Mouse (Mus musculus) midbrain, postnatal 0 days (tissue): Measurements from ENCODE around the gene Mindy4. TPM values are rescaled to one million over a fixed set of nuclear protein-coding genes. Genes with fewer than 3 reads are reported as not detected.
"Not testable (repeated sequence)": the region's sequence is repeated elsewhere in the genome, so short reads cannot be mapped to it uniquely, and the experiment has no call there.

Experiments used
- ATAC-seq: fragments of 200-750 bp; cut with Nextera tagmentation; 2 replicates; pipeline ENCODE4 v1.8.0; 2017; ENCODE audit warnings: moderate number of reproducible peaks, mild to moderate bottlenecking, moderate TSS enrichment, moderate library complexity; ENCODE audit not compliant: low FRiP score
- DNase-seq: peaks from one replicate; pipeline ENCODE4 v3.0.0-alpha.2; 2015; ENCODE audit warnings: low spot score
- H3K27ac ChIP-seq: fragments of 300-500 bp; sonication (generic); 2 replicates; pipeline ENCODE4 v1.5.1; 2014; ENCODE audit warnings: low read depth, mild to moderate bottlenecking, low read length, mixed read lengths
- H3K27me3 ChIP-seq: fragments of 300-500 bp; sonication (generic); 2 replicates; pipeline ENCODE4 v1.6.1; 2014; ENCODE audit warnings: low read length, control low read depth, mixed read lengths; ENCODE audit not compliant: insufficient read depth
- H3K36me3 ChIP-seq: fragments of 300-500 bp; sonication (generic); 2 replicates; pipeline ENCODE4 v1.6.1; 2014; ENCODE audit warnings: low read length, control low read depth, mixed read lengths; ENCODE audit not compliant: insufficient read depth
- H3K4me1 ChIP-seq: fragments of 300-500 bp; sonication (generic); 2 replicates; pipeline ENCODE4 v1.6.1; 2014; ENCODE audit warnings: mild to moderate bottlenecking, control low read depth, antibody characterized with exemption, low read length, mixed read lengths; ENCODE audit not compliant: insufficient read depth
- H3K4me2 ChIP-seq: fragments of 300-500 bp; sonication (generic); 2 replicates; pipeline ENCODE4 v1.6.1; 2014; ENCODE audit warnings: low read depth, mild to moderate bottlenecking, low read length, mixed read lengths; ENCODE audit not compliant: poor library complexity, severe bottlenecking
- H3K4me3 ChIP-seq: fragments of 300-500 bp; sonication (generic); 2 replicates; pipeline ENCODE4 v1.5.1; 2014; ENCODE audit warnings: low read depth, mild to moderate bottlenecking, low read length, moderate library complexity
- H3K9ac ChIP-seq: fragments of 300-500 bp; sonication (generic); replicated peaks from 2 replicates; pipeline ENCODE4 v1.6.1; 2014; ENCODE audit warnings: mild to moderate bottlenecking, low read length, moderate library complexity, mixed read lengths; ENCODE audit not compliant: poor library complexity, severe bottlenecking
- H3K9me3 ChIP-seq: fragments of 300-500 bp; sonication (generic); 2 replicates; pipeline ENCODE4 v1.6.1; 2016; ENCODE audit warnings: low read length, control low read depth
- CTCF ChIP-seq: IDR thresholded peaks from 2 replicates; pipeline ENCODE4 v1.5.1; 2016; ENCODE audit warnings: antibody characterized with exemption, mild to moderate bottlenecking
- WGBS: fragments of 180-500 bp; shearing (Covaris S2); extraction: QIAGEN DNeasy Blood & Tissue Kit; methylation state at CpG from one replicate; pipeline ENCODE4 v1.1.7; 2014; 5-methylcytosine and 5-hydroxymethylcytosine counted together
- polyA plus RNA-seq: library from polyadenylated mRNA; unstranded; fragments of >200 nt; fragmentation: Nextera tagmentation; extraction: Ambion mirVana; gene quantifications from 2 replicates; pipeline ENCODE4 v1.2.1, GENCODE M21; 2015
- total RNA-seq: library from RNA; depleted of rRNA; stranded (reverse); fragments of >200 nt; gene quantifications from 2 replicates; pipeline ENCODE4 v1.2.3, GENCODE M21; 2014

The Mindy4 gene
- total and polyA plus RNA-seq, 2 experiments from 2014 or later, result 8.8 to 10.0 TPM

DNA sequence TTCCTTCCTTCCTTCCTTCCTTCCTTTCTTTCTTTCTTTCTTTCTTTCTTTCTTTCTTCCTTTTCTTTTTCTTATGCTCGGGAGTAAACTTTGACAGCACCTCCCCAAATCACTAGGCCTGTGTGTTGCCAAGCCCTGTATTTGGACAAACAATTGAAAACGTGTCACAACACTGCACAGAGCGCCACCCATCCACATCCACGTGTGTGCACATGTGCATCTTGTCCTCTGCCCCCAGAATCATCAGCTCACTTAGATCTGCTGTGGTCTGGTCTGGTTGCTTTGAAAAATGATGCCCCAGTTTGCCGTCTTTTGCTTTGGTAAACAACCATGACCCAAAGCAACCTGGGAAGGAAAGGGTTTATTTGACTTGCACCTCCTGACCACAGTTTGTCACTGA lies 27.3 kb upstream of the Mindy4 start:
- no peak for TF ChIP-seq CTCF
- H3K4me2 ChIP-seq, result no peak overlapping the region
- no peaks in the 10 kb centered on the region for H3K4me1 ChIP-seq
- no peaks in the 10 kb centered on the region for H3K27me3 ChIP-seq
- no peak overlapping the region for H3K9ac ChIP-seq
- no peak for DNase-seq
- WGBS, result 65% methylated on average over 5 of the region's 5 CpGs
- H3K36me3 ChIP-seq, result no peaks in the 10 kb centered on the region
- H3K4me3 ChIP-seq, result no peak overlapping the region
- no peak for ATAC-seq
- H3K27ac ChIP-seq, result no peak overlapping the region
- H3K9me3 ChIP-seq, result no peaks in the 10 kb centered on the region

- H3K4me3 ChIP-seq, result no peak overlapping the region
- H3K9me3 ChIP-seq, result no peaks in the 10 kb centered on the region
- H3K27ac ChIP-seq, result no peak overlapping the region
- H3K4me2 ChIP-seq, result no peak overlapping the region
- H3K27me3 ChIP-seq, result no peaks in the 10 kb centered on the region
- 43% methylated on average over 12 of the region's 12 CpGs for WGBS
- no peaks in the 10 kb centered on the region for H3K4me1 ChIP-seq
- TF ChIP-seq CTCF, result peak; percentile 62
- peak; percentile 32 for DNase-seq
- no peak overlapping the region for H3K9ac ChIP-seq
- no peaks in the 10 kb centered on the region for H3K36me3 ChIP-seq
- no peak for ATAC-seq
Measured at GRCm38 (mm10) chr6:55177060-55177732, 26.0 kb upstream of the Mindy4 start.

DNA sequence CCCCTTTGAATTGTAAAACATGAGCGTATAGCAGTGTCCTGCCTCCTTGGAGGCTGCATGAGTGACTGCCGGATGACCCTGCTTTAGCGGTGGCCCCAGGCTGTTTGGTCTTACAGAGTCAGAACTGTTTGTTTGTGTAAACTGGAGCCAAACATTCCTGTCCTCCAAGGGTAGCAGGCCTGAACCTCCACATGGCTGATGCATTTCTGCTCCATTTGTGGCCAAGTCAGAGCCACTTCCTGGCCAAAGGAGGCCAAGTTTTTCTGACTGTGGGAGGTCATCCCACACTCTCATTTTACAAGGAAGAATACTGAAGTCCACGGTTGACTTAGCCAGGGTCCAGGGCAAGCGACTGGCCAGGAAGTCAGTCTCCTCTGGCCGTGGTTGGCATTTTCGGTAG lies 23.6 kb upstream of the Mindy4 start:
- Histone ChIP-seq H3K4me2 (no peak overlapping the region), H3K4me1 (no peaks in the 10 kb centered on the region), H3K9ac (no peak overlapping the region), H3K4me3 (no peak overlapping the region), H3K27ac (no peak overlapping the region), H3K9me3 (no peaks in the 10 kb centered on the region), H3K27me3 (no peaks in the 10 kb centered on the region), H3K36me3 (no peaks in the 10 kb centered on the region)
- 86% methylated on average over 7 of the region's 7 CpGs for WGBS
- ATAC-seq (no peak), DNase-seq (no peak)
- TF ChIP-seq CTCF, result no peak

- WGBS, result 94% methylated on average over 1 of the region's 1 CpGs
- ATAC-seq, result no peak
- Histone ChIP-seq H3K9me3 (no peaks in the 10 kb centered on the region), H3K27ac (no peak overlapping the region), H3K27me3 (no peaks in the 10 kb centered on the region), H3K4me1 (no peaks in the 10 kb centered on the region), H3K4me3 (no peak overlapping the region), H3K36me3 (no peaks in the 10 kb centered on the region), H3K9ac (no peak overlapping the region), H3K4me2 (no peak overlapping the region)
- DNase-seq, result no peak
- TF ChIP-seq CTCF, result no peak
Measured at GRCm38 (mm10) chr6:55182655-55183430, 20.3 kb upstream of the Mindy4 start.

- not testable (repeated sequence) for H3K4me2 ChIP-seq, H3K4me3 ChIP-seq, H3K9me3 ChIP-seq, H3K27me3 ChIP-seq, H3K36me3 ChIP-seq, H3K4me1 ChIP-seq, H3K9ac ChIP-seq, ATAC-seq, DNase-seq, H3K27ac ChIP-seq
- 95% methylated on average over 17 of the region's 17 CpGs for WGBS
Measured at GRCm38 (mm10) chr6:55187827-55188226, 15.4 kb upstream of the Mindy4 start.

GRCm38 (mm10) chr6:55189406-55189805 lies 13.8 kb upstream of the Mindy4 start:
- no peak for ATAC-seq
- Histone ChIP-seq H3K9me3 (no peaks in the 10 kb centered on the region), H3K4me1 (no peaks in the 10 kb centered on the region), H3K36me3 (no peaks in the 10 kb centered on the region), H3K27ac (no peak overlapping the region), H3K4me3 (no peak overlapping the region), H3K27me3 (no peaks in the 10 kb centered on the region), H3K4me2 (no peak overlapping the region), H3K9ac (no peak overlapping the region)
- no peak for DNase-seq
- no peak for TF ChIP-seq CTCF
